Mouse (Mus musculus) limb, embryonic 13.5 days (tissue): ENCODE results near the gene Lexm. TPM values are rescaled to one million over a fixed set of nuclear protein-coding genes. Genes with fewer than 3 reads are reported as not detected.

Experiments used
- ATAC-seq: fragments of 200-750 bp; cut with Nextera tagmentation; 2 replicates; pipeline ENCODE4 v1.8.0; 2017; ENCODE audit warnings: low read depth, moderate number of reproducible peaks, moderate TSS enrichment; ENCODE audit not compliant: low FRiP score
- H3K27ac ChIP-seq: fragments of 300-500 bp; sonication (generic); 2 replicates; pipeline ENCODE4 v1.5.1; 2015; ENCODE audit warnings: inconsistent platforms, mild to moderate bottlenecking, moderate library complexity
- H3K27me3 ChIP-seq: fragments of 300-500 bp; sonication (generic); 2 replicates; pipeline ENCODE4 v1.6.1; 2015; ENCODE audit warnings: mild to moderate bottlenecking, inconsistent platforms
- H3K36me3 ChIP-seq: fragments of 300-500 bp; sonication (generic); 2 replicates; pipeline ENCODE4 v1.6.1; 2015; ENCODE audit warnings: inconsistent platforms, mild to moderate bottlenecking, moderate library complexity
- H3K4me1 ChIP-seq: fragments of 300-500 bp; sonication (generic); 2 replicates; pipeline ENCODE4 v1.6.1; 2015; ENCODE audit warnings: inconsistent platforms
- H3K4me2 ChIP-seq: fragments of 300-500 bp; sonication (generic); replicated peaks from 2 replicates; pipeline ENCODE4 v1.6.1; 2015; ENCODE audit warnings: inconsistent platforms, mild to moderate bottlenecking, moderate library complexity
- H3K4me3 ChIP-seq: fragments of 300-500 bp; sonication (generic); 2 replicates; pipeline ENCODE4 v1.5.1; 2015; ENCODE audit warnings: moderate library complexity, mild to moderate bottlenecking, inconsistent platforms
- H3K9ac ChIP-seq: fragments of 300-500 bp; sonication (generic); 2 replicates; pipeline ENCODE4 v1.6.1; 2015; ENCODE audit warnings: mild to moderate bottlenecking, inconsistent platforms
- H3K9me3 ChIP-seq: fragments of 300-500 bp; sonication (generic); 2 replicates; pipeline ENCODE4 v1.6.1; 2016; ENCODE audit warnings: inconsistent platforms
- WGBS: fragments of 180-500 bp; shearing (Covaris S2); methylation state at CpG from one replicate; pipeline ENCODE4 v1.1.7; 2015; 5-methylcytosine and 5-hydroxymethylcytosine counted together
- polyA plus RNA-seq: library from polyadenylated mRNA; unstranded; fragments of >200 nt; fragmentation: Nextera tagmentation; extraction: Ambion mirVana; gene quantifications from 2 replicates; pipeline ENCODE4 v1.2.1, GENCODE M21; 2015

Gene Lexm
- polyA plus RNA-seq, 1 experiment from 2014 or later, result 0.11 TPM

GRCm38 (mm10) chr4:106557262-106557661 is 59.8 kb downstream of the Lexm start:
- ATAC-seq, result no peak
- no peaks in the 10 kb centered on the region for H3K36me3 ChIP-seq
- no peak overlapping the region for H3K4me2 ChIP-seq
- WGBS, result 75% methylated on average over 5 of the region's 5 CpGs
- H3K4me1 ChIP-seq, result peaks cover 13% of the 10 kb centered on the region
- no peak overlapping the region for H3K4me3 ChIP-seq
- no peaks in the 10 kb centered on the region for H3K27me3 ChIP-seq
- no peaks in the 10 kb centered on the region for H3K9me3 ChIP-seq
- H3K9ac ChIP-seq, result no peak overlapping the region
- H3K27ac ChIP-seq, result no peak overlapping the region

- no peak for ATAC-seq
- H3K4me3 ChIP-seq, result no peak overlapping the region
- no peaks in the 10 kb centered on the region for H3K27me3 ChIP-seq
- no peaks in the 10 kb centered on the region for H3K36me3 ChIP-seq
- no peak overlapping the region; the same call in 1 of the 2 replicates for H3K27ac ChIP-seq
- H3K9me3 ChIP-seq, result no peaks in the 10 kb centered on the region
- WGBS, result 62% methylated on average over 8 of the region's 8 CpGs
- no peaks in the 10 kb centered on the region for H3K4me1 ChIP-seq
- H3K9ac ChIP-seq, result no peak overlapping the region
- no peak overlapping the region for H3K4me2 ChIP-seq
Observed at GRCm38 (mm10) chr4:106550516-106551166, 66.4 kb downstream of the Lexm start.

- Histone ChIP-seq H3K4me1 (no peaks in the 10 kb centered on the region), H3K4me3 (no peak overlapping the region), H3K27ac (no peak overlapping the region), H3K9ac (no peak overlapping the region), H3K4me2 (no peak overlapping the region), H3K9me3 (no peaks in the 10 kb centered on the region), H3K27me3 (no peaks in the 10 kb centered on the region), H3K36me3 (no peaks in the 10 kb centered on the region)
- 81% methylated on average over 3 of the region's 3 CpGs for WGBS
- no peak for ATAC-seq
Observed at GRCm38 (mm10) chr4:106548113-106548512, 68.9 kb downstream of the Lexm start.

- 61% methylated on average over 1 of the region's 1 CpGs for WGBS
- no peak for ATAC-seq
- Histone ChIP-seq H3K27me3 (no peaks in the 10 kb centered on the region), H3K4me3 (no peak overlapping the region), H3K9me3 (no peaks in the 10 kb centered on the region), H3K4me1 (no peaks in the 10 kb centered on the region), H3K36me3 (no peaks in the 10 kb centered on the region), H3K27ac (no peak overlapping the region), H3K9ac (no peak overlapping the region), H3K4me2 (no peak overlapping the region)
Observed at GRCm38 (mm10) chr4:106546896-106547295, 70.1 kb downstream of the Lexm start.

- H3K36me3 ChIP-seq, result no peaks in the 10 kb centered on the region
- H3K27ac ChIP-seq, result no peak overlapping the region
- H3K9ac ChIP-seq, result no peak overlapping the region
- ATAC-seq, result no peak
- H3K4me1 ChIP-seq, result no peaks in the 10 kb centered on the region
- WGBS, result 50% methylated on average over 8 of the region's 8 CpGs
- no peaks in the 10 kb centered on the region for H3K9me3 ChIP-seq
- H3K27me3 ChIP-seq, result no peaks in the 10 kb centered on the region
- no peak overlapping the region for H3K4me3 ChIP-seq
- no peak overlapping the region for H3K4me2 ChIP-seq
Observed at GRCm38 (mm10) chr4:106545817-106546373, 71.1 kb downstream of the Lexm start.

GRCm38 (mm10) chr4:106542211-106542610 is 74.8 kb downstream of the Lexm start:
- H3K4me3 ChIP-seq, result no peak overlapping the region
- H3K27ac ChIP-seq, result no peak overlapping the region
- H3K4me1 ChIP-seq, result no peaks in the 10 kb centered on the region
- H3K36me3 ChIP-seq, result no peaks in the 10 kb centered on the region
- H3K4me2 ChIP-seq, result no peak overlapping the region
- H3K27me3 ChIP-seq, result no peaks in the 10 kb centered on the region
- 82% methylated on average over 2 of the region's 2 CpGs for WGBS
- H3K9me3 ChIP-seq, result no peaks in the 10 kb centered on the region
- H3K9ac ChIP-seq, result no peak overlapping the region
- ATAC-seq, result no peak

- no peak overlapping the region for H3K27ac ChIP-seq
- no peak overlapping the region for H3K9ac ChIP-seq
- H3K27me3 ChIP-seq, result no peaks in the 10 kb centered on the region
- no peaks in the 10 kb centered on the region for H3K36me3 ChIP-seq
- no peaks in the 10 kb centered on the region for H3K4me1 ChIP-seq
- no peak overlapping the region for H3K4me2 ChIP-seq
- 52% methylated on average over 3 of the region's 3 CpGs for WGBS
- no peak overlapping the region for H3K4me3 ChIP-seq
- ATAC-seq, result no peak
- no peaks in the 10 kb centered on the region for H3K9me3 ChIP-seq
Observed at GRCm38 (mm10) chr4:106541491-106541890, 75.5 kb downstream of the Lexm start.

Other genes with a start within 250 kb of the Lexm start
- gene Pcsk9, start 152.9 kb downstream of the Lexm start, polyA plus RNA-seq, result 2.0 and 2.6 TPM in 2 replicates
- not detected in 2 replicates for gene Bsnd, start 125.0 kb downstream of the Lexm start, polyA plus RNA-seq
- 5.5 and 6.0 TPM in 2 replicates for gene Dhcr24, start 56.2 kb downstream of the Lexm start, polyA plus RNA-seq
- 1.2 and 2.0 TPM in 2 replicates for gene Ttc22, start 5.2 kb upstream of the Lexm start, polyA plus RNA-seq
- 13.6 and 15.6 TPM in 2 replicates for gene Pars2, start 33.8 kb upstream of the Lexm start, polyA plus RNA-seq
- gene Ttc4, start 61.7 kb upstream of the Lexm start, polyA plus RNA-seq, result 110 and 113 TPM in 2 replicates
- gene Mroh7, start 113.7 kb upstream of the Lexm start, polyA plus RNA-seq, result 0.51 and 0.70 TPM in 2 replicates
- gene Fam151a, start 116.6 kb upstream of the Lexm start, polyA plus RNA-seq, result 0.26 and 0.28 TPM in 2 replicates
- gene Acot11, start 187.8 kb upstream of the Lexm start, polyA plus RNA-seq, result 5.1 and 5.5 TPM in 2 replicates